Mouse (Mus musculus) layer of hippocampus, adult 2 months (tissue): ENCODE measurements at regions not wholly inside any gene's neighbourhood (a gene's known extent, or its start where the extent isn't known, plus 50 kb on each side); places are given as distances from the start of the nearest gene placed in this dataset.

Experiments used
- DNase-seq, 2 experiments: peaks; one replicate each; pipeline ENCODE4 v3.0.0; 2022; ENCODE audit warnings: low spot score in 2 of 2
- H3K27ac ChIP-seq: fragments of 200-600 bp; 2 replicates; pipeline ENCODE4 v1.8.1; 2022
- H3K4me3 ChIP-seq: fragments of 200-600 bp; 2 replicates; pipeline ENCODE4 v1.8.1; 2022; ENCODE audit warnings: mild to moderate bottlenecking
- CTCF ChIP-seq: fragments of 200-600 bp; conservative IDR thresholded peaks from 2 replicates; pipeline ENCODE4 v1.8.1; 2022; ENCODE audit warnings: antibody characterized with exemption, mild to moderate bottlenecking, moderate library complexity

GRCm38 (mm10) chr5:10495086-10495485, 248.8 kb upstream of the Gm5152 start:
- Histone ChIP-seq H3K4me3 (no peak overlapping the region), H3K27ac (no peak overlapping the region)
- TF ChIP-seq CTCF = no peak
- peak in 1 of 2 experiments; percentile 30 for DNase-seq

GRCm38 (mm10) chr5:10478073-10478472, 231.7 kb upstream of the Gm5152 start:
- no peak overlapping the region for H3K4me3 ChIP-seq
- no peak for DNase-seq
- no peak for TF ChIP-seq CTCF
- H3K27ac ChIP-seq = no peak overlapping the region

- DNase-seq = no peak
Measured at GRCm38 (mm10) chr5:10477461-10477860, 231.1 kb upstream of the Gm5152 start.

GRCm38 (mm10) chr5:10446584-10446983, 200.3 kb upstream of the Gm5152 start:
- TF ChIP-seq CTCF = no peak
- no peak overlapping the region for H3K27ac ChIP-seq
- no peak for DNase-seq
- H3K4me3 ChIP-seq = no peak overlapping the region

More at GRCm38 (mm10) chr5:10477461-10477860, 231.1 kb upstream of the Gm5152 start:
- Histone ChIP-seq H3K4me3 (no peak overlapping the region), H3K27ac (no peak overlapping the region)
- no peak for TF ChIP-seq CTCF

GRCm38 (mm10) chr5:10417691-10418217, 171.4 kb upstream of the Gm5152 start:
- no peak for TF ChIP-seq CTCF
- no peak overlapping the region for H3K4me3 ChIP-seq
- DNase-seq = no peak
- no peak overlapping the region for H3K27ac ChIP-seq

GRCm38 (mm10) chr5:10416949-10417348, 170.6 kb upstream of the Gm5152 start:
- no peak for DNase-seq
- no peak overlapping the region for H3K4me3 ChIP-seq
- TF ChIP-seq CTCF = no peak
- H3K27ac ChIP-seq = no peak overlapping the region

GRCm38 (mm10) chr5:10414019-10414418, 167.7 kb upstream of the Gm5152 start:
- Histone ChIP-seq H3K4me3 (no peak overlapping the region), H3K27ac (no peak overlapping the region)
- TF ChIP-seq CTCF = no peak
- DNase-seq = no peak

- H3K27ac ChIP-seq = no peak overlapping the region
- no peak for DNase-seq
- TF ChIP-seq CTCF = no peak
- H3K4me3 ChIP-seq = no peak overlapping the region
Measured at GRCm38 (mm10) chr5:10393571-10393970, 147.2 kb upstream of the Gm5152 start.

GRCm38 (mm10) chr5:10388991-10389390, 142.7 kb upstream of the Gm5152 start:
- TF ChIP-seq CTCF = no peak
- no peak for DNase-seq
- no peak overlapping the region for H3K27ac ChIP-seq
- H3K4me3 ChIP-seq = no peak overlapping the region

GRCm38 (mm10) chr5:10352126-10352525, 105.8 kb upstream of the Gm5152 start:
- no peak for TF ChIP-seq CTCF
- Histone ChIP-seq H3K27ac (no peak overlapping the region), H3K4me3 (no peak overlapping the region)
- DNase-seq = no peak

- Histone ChIP-seq H3K27ac (no peak overlapping the region), H3K4me3 (no peak overlapping the region)
- no peak for DNase-seq
- no peak for TF ChIP-seq CTCF
Measured at GRCm38 (mm10) chr5:10320611-10321010, 74.3 kb upstream of the Gm5152 start.
